9 mouse cellular contexts compared by ENCODE assay signal in the genomic region with DNA sequence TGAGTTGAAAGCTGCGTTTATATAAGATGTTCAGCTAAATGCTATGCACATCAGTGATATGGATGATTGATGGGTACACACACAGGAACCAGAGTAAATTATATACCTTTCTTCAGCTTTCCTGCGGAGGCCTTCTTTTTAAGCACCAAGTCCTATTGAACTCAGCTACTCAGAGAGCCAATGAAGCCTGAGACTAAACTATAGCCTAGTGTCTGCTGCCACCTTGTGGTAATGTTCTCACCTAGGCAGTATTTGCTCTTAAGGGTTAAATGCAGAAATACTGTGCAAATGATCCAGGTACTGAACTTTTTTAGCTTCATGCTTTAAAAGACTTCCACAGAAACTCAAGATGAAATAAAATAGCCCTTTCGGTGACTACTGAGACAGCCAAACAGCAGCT. TPM values are rescaled to one million over a fixed set of nuclear protein-coding genes. Genes with fewer than 3 reads are reported as not detected.
A peak's percentile ranks its signal among the peaks of the same experiment; 100 is the strongest.
DNase-seq lines count a peak whose midpoint lies in the region; ATAC-seq and TF ChIP-seq lines count a peak whose summit lies in the region.
"Had no signal": no experiment of that assay in that cellular context is flagged by ENCODE, and none has a peak within 500 bp of the region (broad histone marks: within the 10 kb centered on the region; RNA-seq: fewer than 3 reads in every experiment).

No protein-coding gene starts in this region.

- no peaks in the 10 kb centered on the region for H3K27me3 ChIP-seq in Patski
- H3K27me3 ChIP-seq in lung, embryonic 14.5 days (ENCODE audit: insufficient read depth, low read length), result no peaks in the 10 kb centered on the region
- H3K27me3 ChIP-seq: liver, embryonic 15.5 days had no signal

- H3K9ac ChIP-seq in lung, embryonic 14.5 days, result no peak overlapping the region
- H3K9ac ChIP-seq: liver, embryonic 15.5 days had no signal

- no peak overlapping the region for H3K4me3 ChIP-seq in gastrocnemius, adult 2 months
- no peak overlapping the region for H3K4me3 ChIP-seq in lung, embryonic 14.5 days (ENCODE audit: low read depth, low read length)
- H3K4me3 ChIP-seq: liver, embryonic 15.5 days had no signal

- no peaks in the 10 kb centered on the region for H3K9me3 ChIP-seq in lung, embryonic 14.5 days (ENCODE audit: low read depth, low read length)
- H3K9me3 ChIP-seq: liver, embryonic 15.5 days had no signal

- no peaks in the 10 kb centered on the region for H3K4me1 ChIP-seq in lung, embryonic 14.5 days (ENCODE audit: insufficient read depth)
- H3K4me1 ChIP-seq: liver, embryonic 15.5 days had no signal

- intact Hi-C loops in gastrocnemius, adult 2 months (cut with DNase I), result loop anchor here (5.0 kb wide), 1 partner anchor 560 kb away; no protein-coding TSS in a partner anchor

- peak; percentile 80 for TF ChIP-seq CTCF in gastrocnemius, adult 2 months (IDR thresholded peaks at IDR 0.05)
- peak; percentile 82 for TF ChIP-seq CTCF in Patski (IDR thresholded peaks at IDR 0.05)
- TF ChIP-seq CTCF in lung, embryonic 14.5 days (IDR thresholded peaks at IDR 0.05; ENCODE audit: low read depth), result peak; percentile 85

- in situ Hi-C loops in Patski (cut with MboI; ENCODE audit: low pct_unique_long_range_greater_than_20kb), result loop anchor here (5.0 to 10.0 kb wide), 2 partner anchors 560 to 1343 kb away; no protein-coding TSS in a partner anchor

- no peak overlapping the region for H3K4me2 ChIP-seq in lung, embryonic 14.5 days
- H3K4me2 ChIP-seq: liver, embryonic 15.5 days had no signal

- H3K27ac ChIP-seq in gastrocnemius, adult 2 months, result no peak overlapping the region
- H3K27ac ChIP-seq in lung, embryonic 14.5 days (ENCODE audit: low read depth), result no peak overlapping the region
- H3K27ac ChIP-seq: liver, embryonic 15.5 days had no signal

- ATAC-seq in Patski, result peak; percentile 62
- ATAC-seq in lung, embryonic 14.5 days (ENCODE audit: insufficient read depth), result peak; percentile 81; the same call in 1 of the 2 replicates

- CTCF ChIA-PET in Patski (lab: Charles Lee), result interaction anchor here (0.6 to 3.1 kb wide), 16 partner anchors 10 to 572 kb away, joined by 3 to 23 read pairs (median 8); no protein-coding TSS in a partner anchor

- POLR2A ChIA-PET in Patski (lab: Charles Lee), result interaction anchor here (0.5 kb wide), 1 partner anchor 339 kb away, joined by 3 read pairs; no protein-coding TSS in a partner anchor

- WGBS in lung, embryonic 14.5 days, result 32% methylated on average over 3 of the region's 3 CpGs

- H3K36me3 ChIP-seq in lung, embryonic 14.5 days (ENCODE audit: insufficient read depth), result no peaks in the 10 kb centered on the region
- H3K36me3 ChIP-seq: liver, embryonic 15.5 days had no signal

- DNase-seq in gastrocnemius, adult 2 months, result no peak
- DNase-seq in gastrocnemius, adult 8-10 months (ENCODE audit: low spot score in 2 of 2), result no peak
- peak; percentile 2 for DNase-seq in Patski (ENCODE audit: low read depth, low spot score)
- DNase-seq in cerebellum, postnatal 14 days, result peak; percentile 85
- peak; percentile 24 to 41 for DNase-seq in gastrocnemius, postnatal 4 days (ENCODE audit: low spot score in 2 of 2)
- peak; percentile 42 to 67 for DNase-seq in kidney, postnatal 25 days
- DNase-seq in lung, embryonic 14.5 days, result peak; percentile 92
- DNase-seq in retina, postnatal 1 day, result peak; percentile 91

RNA-seq across cellular contexts. Expression of gene Gm281, which starts 3.4 kb away (rescaled TPM):
- total RNA-seq in gastrocnemius, adult 2 months (2021), result not detected
- not detected for total RNA-seq in gastrocnemius, adult 8-10 months (2022)
- polyA plus RNA-seq in Patski (2021), result not detected
- total RNA-seq in gastrocnemius, postnatal 4 days (2021), result not detected
- 0.05 TPM in 1 of 2 replicates, not detected in the other for polyA plus RNA-seq in lung, embryonic 14.5 days (2014; fragmentation: Nextera tagmentation; extraction: Ambion mirVana)
- polyA plus RNA-seq: liver, embryonic 15.5 days had no signal

RNA-seq across cellular contexts. Expression of gene Atxn7, which starts 43.6 kb away (rescaled TPM):
- total RNA-seq in gastrocnemius, adult 2 months (2021), result 10 to 100 TPM; 18.1 to 20.5 TPM
- total RNA-seq in gastrocnemius, adult 8-10 months (2022), result 10 to 100 TPM; 19.5 to 24.5 (median 20.8) TPM
- polyA plus RNA-seq in Patski (2021), result 11.3 TPM
- total RNA-seq in gastrocnemius, postnatal 4 days (2021), result 10 to 100 TPM; 14.8 to 21.3 TPM
- 6.0 and 6.9 TPM in 2 replicates for polyA plus RNA-seq in lung, embryonic 14.5 days (2014; fragmentation: Nextera tagmentation; extraction: Ambion mirVana)

RNA-seq across cellular contexts. Expression of gene Thoc7, which starts 44.0 kb away (rescaled TPM):
- 100 to 1,000 TPM; 125 to 155 TPM for total RNA-seq in gastrocnemius, adult 2 months (2021)
- 100 to 1,000 TPM; 124 to 144 (median 137) TPM for total RNA-seq in gastrocnemius, adult 8-10 months (2022)
- polyA plus RNA-seq in Patski (2021), result 158 TPM
- total RNA-seq in gastrocnemius, postnatal 4 days (2021), result 100 to 1,000 TPM; 101 to 109 TPM
- 193 and 204 TPM in 2 replicates for polyA plus RNA-seq in lung, embryonic 14.5 days (2014; fragmentation: Nextera tagmentation; extraction: Ambion mirVana)

Comparison
In these comparisons a context has a peak if more than half of its experiments do, and no peak if none do; other contexts are left out.
1. DNase-seq: peak in Patski (single experiment), cerebellum, postnatal 14 days (2 of 2), gastrocnemius, postnatal 4 days (2 of 2), kidney, postnatal 25 days (2 of 2), lung, embryonic 14.5 days (single experiment) and retina, postnatal 1 day (single experiment); none in gastrocnemius, adult 2 months (single experiment) and gastrocnemius, adult 8-10 months (0 of 2).
2. Peak in every context shown above with its lines, with median percentiles within 50 percentile points of each other: CTCF ChIP-seq.